Mouse (Mus musculus) embryonic fibroblast, embryonic 13.5 days (primary cell): Measurements from ENCODE around the gene Ext2. TPM values are rescaled to one million over a fixed set of nuclear protein-coding genes. Genes with fewer than 3 reads are reported as not detected.

Experiments
- H3K27ac ChIP-seq: 2 replicates; pipeline ENCODE4 v1.5.1; 2012; ENCODE audit warnings: low read length, control low read depth, inconsistent platforms; ENCODE audit not compliant: insufficient read depth
- H3K4me1 ChIP-seq: 2 replicates; pipeline ENCODE4 v1.6.1; 2011; ENCODE audit warnings: low read length; ENCODE audit not compliant: control insufficient read depth, insufficient read depth
- H3K4me3 ChIP-seq: 2 replicates; pipeline ENCODE4 v1.5.1; 2011; ENCODE audit warnings: mild to moderate bottlenecking, control low read depth, low read length; ENCODE audit not compliant: insufficient read depth
- CTCF ChIP-seq: IDR thresholded peaks from 2 replicates; pipeline ENCODE4 v1.5.1; 2011; ENCODE audit warnings: mild to moderate bottlenecking, control low read depth, low read length, moderate library complexity, borderline replicate concordance; ENCODE audit not compliant: insufficient read depth
- POLR2A ChIP-seq: IDR thresholded peaks from 2 replicates; pipeline ENCODE4 v1.6.1; 2011; ENCODE audit warnings: low read depth, mild to moderate bottlenecking, control low read depth, low read length, moderate library complexity
- polyA plus RNA-seq: library from polyadenylated mRNA; stranded (reverse); fragments of >200 nt; gene quantifications from 2 replicates; pipeline ENCODE4 v1.2.4, GENCODE M21; 2011; ENCODE audit warnings: low read depth; ENCODE audit not compliant: missing spikeins, insufficient read length

The Ext2 gene
- polyA plus RNA-seq, 1 experiment = 118 TPM

GRCm38 (mm10) chr2:93769875-93770274 lies 52.5 kb downstream of the Ext2 start:
- Histone ChIP-seq H3K4me1 (peaks cover 10% of the 10 kb centered on the region; the same call in 1 of the 2 replicates), H3K4me3 (no peak overlapping the region), H3K27ac (no peak overlapping the region)
- TF ChIP-seq POLR2A (no peak), CTCF (no peak)

GRCm38 (mm10) chr2:93765721-93766120 lies 56.6 kb downstream of the Ext2 start:
- Histone ChIP-seq H3K4me3 (no peak overlapping the region), H3K27ac (no peak overlapping the region), H3K4me1 (no peaks in the 10 kb centered on the region)
- TF ChIP-seq POLR2A = no peak
- TF ChIP-seq CTCF = no peak

- no peak overlapping the region for H3K4me3 ChIP-seq
- no peak for TF ChIP-seq CTCF
- TF ChIP-seq POLR2A = no peak
- no peak overlapping the region for H3K27ac ChIP-seq
- 0 out of 2 replicates have a peak, but pooled peaks cover 3% of the 10 kb centered on the region for H3K4me1 ChIP-seq
Measured at GRCm38 (mm10) chr2:93764211-93764610, 58.2 kb downstream of the Ext2 start.

GRCm38 (mm10) chr2:93760389-93760788 lies 62.0 kb downstream of the Ext2 start:
- no peak overlapping the region for H3K27ac ChIP-seq
- H3K4me3 ChIP-seq = no peak overlapping the region
- H3K4me1 ChIP-seq = peaks cover 7% of the 10 kb centered on the region; the same call in 1 of the 2 replicates
- TF ChIP-seq CTCF (no peak), POLR2A (no peak)

GRCm38 (mm10) chr2:93759173-93759572 lies 63.2 kb downstream of the Ext2 start:
- H3K4me3 ChIP-seq = no peak overlapping the region
- TF ChIP-seq POLR2A (no peak), CTCF (no peak)
- H3K4me1 ChIP-seq = peaks cover 11% of the 10 kb centered on the region
- H3K27ac ChIP-seq = no peak overlapping the region

- Histone ChIP-seq H3K4me3 (no peak overlapping the region), H3K27ac (no peak overlapping the region), H3K4me1 (peaks cover 11% of the 10 kb centered on the region)
- TF ChIP-seq POLR2A (no peak), CTCF (no peak)
Measured at GRCm38 (mm10) chr2:93758298-93758697, 64.1 kb downstream of the Ext2 start.

GRCm38 (mm10) chr2:93754366-93754765 lies 68.0 kb downstream of the Ext2 start:
- no peak overlapping the region for H3K27ac ChIP-seq
- peaks cover 10% of the 10 kb centered on the region for H3K4me1 ChIP-seq
- TF ChIP-seq POLR2A (no peak), CTCF (no peak)
- no peak overlapping the region for H3K4me3 ChIP-seq

GRCm38 (mm10) chr2:93753147-93753758 lies 69.1 kb downstream of the Ext2 start:
- TF ChIP-seq CTCF (no peak), POLR2A (no peak)
- H3K27ac ChIP-seq = no peak overlapping the region
- peaks cover 4% of the 10 kb centered on the region for H3K4me1 ChIP-seq

GRCm38 (mm10) chr2:93749709-93750108 lies 72.7 kb downstream of the Ext2 start:
- TF ChIP-seq POLR2A = no peak
- TF ChIP-seq CTCF = no peak
- no peak overlapping the region for H3K27ac ChIP-seq
- no peak overlapping the region for H3K4me3 ChIP-seq
- H3K4me1 ChIP-seq = no peaks in the 10 kb centered on the region

More at GRCm38 (mm10) chr2:93753147-93753758, 69.1 kb downstream of the Ext2 start:
- H3K4me3 ChIP-seq = no peak overlapping the region

GRCm38 (mm10) chr2:93747538-93748126 lies 74.7 kb downstream of the Ext2 start:
- Histone ChIP-seq H3K4me3 (no peak overlapping the region), H3K27ac (no peak overlapping the region), H3K4me1 (no peaks in the 10 kb centered on the region)
- no peak for TF ChIP-seq POLR2A
- no peak for TF ChIP-seq CTCF

GRCm38 (mm10) chr2:93746620-93747019 lies 75.7 kb downstream of the Ext2 start:
- no peaks in the 10 kb centered on the region for H3K4me1 ChIP-seq
- no peak overlapping the region for H3K27ac ChIP-seq
- TF ChIP-seq CTCF (no peak), POLR2A (no peak)
- H3K4me3 ChIP-seq = no peak overlapping the region
